Mouse (Mus musculus): ENCODE results near the gene Lef1.

The Lef1 gene

GRCm38 (mm10) chr3:131247851-131248250, 137.6 kb downstream of the Lef1 start:
- no peak for DNase-seq (ENCODE audit: low spot score in 2 of 2)

GRCm38 (mm10) chr3:131248444-131248843, 138.2 kb downstream of the Lef1 start:
- DNase-seq (ENCODE audit: low spot score in 2 of 2), result no peak

GRCm38 (mm10) chr3:131250283-131250682, 140.0 kb downstream of the Lef1 start:
- DNase-seq (ENCODE audit: low spot score in 2 of 2), result no peak

- DNase-seq (ENCODE audit: low spot score in 2 of 2), result peak; percentile 25 to 32
Observed at GRCm38 (mm10) chr3:131250978-131251377, 140.7 kb downstream of the Lef1 start.

- DNase-seq (ENCODE audit: low spot score in 2 of 2), result no peak
Observed at GRCm38 (mm10) chr3:131251601-131252000, 141.3 kb downstream of the Lef1 start.

- DNase-seq (ENCODE audit: low spot score in 2 of 2), result no peak
Observed at GRCm38 (mm10) chr3:131254991-131255390, 144.7 kb downstream of the Lef1 start.

- no peak for DNase-seq (ENCODE audit: low spot score in 2 of 2)
Observed at GRCm38 (mm10) chr3:131255399-131255981, 145.2 kb downstream of the Lef1 start.

- no peak for DNase-seq (ENCODE audit: low spot score in 2 of 2)
Observed at GRCm38 (mm10) chr3:131258921-131259320, 148.7 kb downstream of the Lef1 start.

GRCm38 (mm10) chr3:131259392-131259965, 149.2 kb downstream of the Lef1 start:
- DNase-seq (ENCODE audit: low spot score in 2 of 2), result no peak

- no peak for DNase-seq (ENCODE audit: low spot score in 2 of 2)
Observed at GRCm38 (mm10) chr3:131260418-131260817, 150.1 kb downstream of the Lef1 start.

- DNase-seq (ENCODE audit: low spot score in 2 of 2), result no peak
Observed at GRCm38 (mm10) chr3:131263766-131264486, 153.7 kb downstream of the Lef1 start.

GRCm38 (mm10) chr3:131265516-131265915, 155.2 kb downstream of the Lef1 start:
- DNase-seq (ENCODE audit: low spot score in 2 of 2), result no peak

GRCm38 (mm10) chr3:131266366-131267050, 156.2 kb downstream of the Lef1 start:
- DNase-seq (ENCODE audit: low spot score in 2 of 2), result peak; percentile 46 to 66

GRCm38 (mm10) chr3:131270381-131270780, 160.1 kb downstream of the Lef1 start:
- no peak for DNase-seq (ENCODE audit: low spot score in 2 of 2)

- peak; percentile 47 to 69 for DNase-seq (ENCODE audit: low spot score in 2 of 2)
Observed at GRCm38 (mm10) chr3:131271157-131271556, 160.9 kb downstream of the Lef1 start.

GRCm38 (mm10) chr3:131271559-131272373, 161.5 kb downstream of the Lef1 start, which contains the start of gene Hadh:
Hadh (minus strand) TSS chr3:131272101.
- DNase-seq (ENCODE audit: low spot score in 2 of 2), result peak; percentile 81 to 89

GRCm38 (mm10) chr3:131272374-131273100, 162.3 kb downstream of the Lef1 start:
- DNase-seq (ENCODE audit: low spot score in 2 of 2), result no peak
